Comparison of ENCODE assay signal across 18 mouse cellular contexts in the genomic region with DNA sequence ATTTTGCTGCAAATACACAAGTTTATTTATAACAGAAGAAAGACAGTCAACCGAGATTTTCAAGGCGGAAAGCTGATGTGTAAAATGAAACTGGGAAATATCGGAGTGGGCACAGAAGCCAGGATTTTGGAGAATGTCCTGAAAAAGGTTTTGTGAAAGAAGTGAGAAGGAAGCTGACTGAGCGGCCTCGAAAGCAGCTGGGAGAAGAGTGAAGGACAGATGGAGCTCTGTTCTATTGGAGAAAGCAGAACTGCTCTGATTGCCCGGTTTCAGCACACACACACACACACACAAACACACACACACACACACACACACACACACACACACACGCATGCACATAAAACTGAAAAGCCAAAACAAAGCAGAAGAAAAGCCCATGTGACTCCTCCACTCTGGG.
"Had no signal": no experiment of that assay in that cellular context is flagged by ENCODE, and none has a peak within 500 bp of the region (broad histone marks: within the 10 kb centered on the region; RNA-seq: fewer than 3 reads in every experiment).

No protein-coding gene starts in this region.

- H3K27ac ChIP-seq: liver, embryonic 13.5 days; macrophage; midbrain, embryonic 12.5 days; midbrain, embryonic 15.5 days; neural tube, embryonic 12.5 days; neural tube, embryonic 15.5 days; stomach, postnatal 0 days had no signal

- H3K9ac ChIP-seq: liver, embryonic 13.5 days; midbrain, embryonic 12.5 days; midbrain, embryonic 15.5 days; neural tube, embryonic 12.5 days; neural tube, embryonic 15.5 days had no signal

- H3K4me3 ChIP-seq: liver, embryonic 13.5 days; midbrain, embryonic 12.5 days; midbrain, embryonic 15.5 days; neural tube, embryonic 12.5 days; neural tube, embryonic 15.5 days had no signal

- ATAC-seq: intestine, embryonic 16.5 days; midbrain, embryonic 15.5 days had no signal

- DNase-seq: kidney, adult 18-20 months; kidney, adult 9 months; kidney, postnatal 14 days; kidney, postnatal 4 days; layer of hippocampus, adult 9-11 months; left cerebral cortex, postnatal 4 days; liver, embryonic 13.5 days; lung, adult 2 months; retina, postnatal 1 day; right cerebral cortex, postnatal 4 days; thymus, postnatal 25 days had no signal

- H3K4me1 ChIP-seq: liver, embryonic 13.5 days; midbrain, embryonic 12.5 days; midbrain, embryonic 15.5 days; neural tube, embryonic 12.5 days had no signal

- H3K4me2 ChIP-seq: liver, embryonic 13.5 days; midbrain, embryonic 12.5 days; midbrain, embryonic 15.5 days; neural tube, embryonic 12.5 days; neural tube, embryonic 15.5 days had no signal

- H3K27me3 ChIP-seq: liver, embryonic 13.5 days; midbrain, embryonic 12.5 days; midbrain, embryonic 15.5 days; neural tube, embryonic 12.5 days; neural tube, embryonic 15.5 days had no signal

- H3K36me3 ChIP-seq: liver, embryonic 13.5 days; midbrain, embryonic 12.5 days; midbrain, embryonic 15.5 days; neural tube, embryonic 12.5 days; neural tube, embryonic 15.5 days had no signal

- H3K9me3 ChIP-seq: liver, embryonic 13.5 days; midbrain, embryonic 12.5 days; midbrain, embryonic 15.5 days; neural tube, embryonic 12.5 days; neural tube, embryonic 15.5 days had no signal
